Mouse (Mus musculus): ENCODE data around the gene Cdh22. TPM values are rescaled to one million over a fixed set of nuclear protein-coding genes. Genes with fewer than 3 reads are reported as not detected.

The Cdh22 gene
- polyA plus RNA-seq, 1 experiment: 0.80 TPM

- 6% methylated on average over 6 of the region's 6 CpGs for WGBS
- H3K4me1 ChIP-seq (ENCODE audit: control insufficient read depth, insufficient read depth, low read length): no peaks in the 10 kb centered on the region; the same call in 1 of the 2 replicates
Measured at GRCm38 (mm10) chr2:165100749-165101148, 133.9 kb downstream of the Cdh22 start.

GRCm38 (mm10) chr2:165098861-165099260 is 135.8 kb downstream of the Cdh22 start:
- no peak overlapping the region for H3K27ac ChIP-seq (ENCODE audit: control insufficient read depth, insufficient read depth, low read depth, low read length, poor library complexity)
- WGBS: 68% methylated on average over 3 of the region's 3 CpGs
- H3K4me3 ChIP-seq (replicated peaks; ENCODE audit: control insufficient read depth, low read depth, low read length): no peak overlapping the region
- no peak for TF ChIP-seq POLR2A (IDR thresholded peaks at IDR 0.05; ENCODE audit: borderline replicate concordance, control insufficient read depth, low read depth, low read length)
- no peak for TF ChIP-seq CTCF (IDR thresholded peaks at IDR 0.05; ENCODE audit: control insufficient read depth, insufficient read depth, low read length)
- no peaks in the 10 kb centered on the region; the same call in 1 of the 2 replicates for H3K4me1 ChIP-seq (ENCODE audit: control insufficient read depth, insufficient read depth, low read length)

More at GRCm38 (mm10) chr2:165100749-165101148, 133.9 kb downstream of the Cdh22 start:
- Histone ChIP-seq H3K27ac (ENCODE audit: control insufficient read depth, insufficient read depth, low read depth, low read length, poor library complexity) (no peak overlapping the region), H3K4me3 (replicated peaks; ENCODE audit: control insufficient read depth, low read depth, low read length) (no peak overlapping the region)
- no peak for TF ChIP-seq POLR2A (IDR thresholded peaks at IDR 0.05; ENCODE audit: borderline replicate concordance, control insufficient read depth, low read depth, low read length)
- TF ChIP-seq CTCF (IDR thresholded peaks at IDR 0.05; ENCODE audit: control insufficient read depth, insufficient read depth, low read length): no peak

- TF ChIP-seq POLR2A (IDR thresholded peaks at IDR 0.05; ENCODE audit: borderline replicate concordance, control insufficient read depth, low read depth, low read length) (no peak), CTCF (IDR thresholded peaks at IDR 0.05; ENCODE audit: control insufficient read depth, insufficient read depth, low read length) (no peak)
- Histone ChIP-seq H3K27ac (ENCODE audit: control insufficient read depth, insufficient read depth, low read depth, low read length, poor library complexity) (no peak overlapping the region), H3K4me1 (ENCODE audit: control insufficient read depth, insufficient read depth, low read length) (no peaks in the 10 kb centered on the region), H3K4me3 (replicated peaks; ENCODE audit: control insufficient read depth, low read depth, low read length) (no peak overlapping the region)
- WGBS: 26% methylated on average over 10 of the region's 10 CpGs
Measured at GRCm38 (mm10) chr2:165096367-165096766, 138.3 kb downstream of the Cdh22 start.

- H3K27ac ChIP-seq (ENCODE audit: control insufficient read depth, insufficient read depth, low read depth, low read length, poor library complexity): no peak overlapping the region
- 77% methylated on average over 7 of the region's 7 CpGs for WGBS
- TF ChIP-seq POLR2A (IDR thresholded peaks at IDR 0.05; ENCODE audit: borderline replicate concordance, control insufficient read depth, low read depth, low read length): no peak
- TF ChIP-seq CTCF (IDR thresholded peaks at IDR 0.05; ENCODE audit: control insufficient read depth, insufficient read depth, low read length): no peak
- H3K4me3 ChIP-seq (replicated peaks; ENCODE audit: control insufficient read depth, low read depth, low read length): no peak overlapping the region
- no peaks in the 10 kb centered on the region for H3K4me1 ChIP-seq (ENCODE audit: control insufficient read depth, insufficient read depth, low read length)
Measured at GRCm38 (mm10) chr2:165092393-165092792, 142.3 kb downstream of the Cdh22 start.

GRCm38 (mm10) chr2:165091433-165091965 is 143.2 kb downstream of the Cdh22 start:
- WGBS: 73% methylated on average over 8 of the region's 8 CpGs
- no peak for TF ChIP-seq CTCF (IDR thresholded peaks at IDR 0.05; ENCODE audit: control insufficient read depth, insufficient read depth, low read length)
- TF ChIP-seq POLR2A (IDR thresholded peaks at IDR 0.05; ENCODE audit: borderline replicate concordance, control insufficient read depth, low read depth, low read length): no peak
- Histone ChIP-seq H3K4me3 (replicated peaks; ENCODE audit: control insufficient read depth, low read depth, low read length) (no peak overlapping the region), H3K27ac (ENCODE audit: control insufficient read depth, insufficient read depth, low read depth, low read length, poor library complexity) (no peak overlapping the region), H3K4me1 (ENCODE audit: control insufficient read depth, insufficient read depth, low read length) (no peaks in the 10 kb centered on the region)

- Histone ChIP-seq H3K4me3 (replicated peaks; ENCODE audit: control insufficient read depth, low read depth, low read length) (no peak within 1 kb of the TSS), H3K4me1 (ENCODE audit: control insufficient read depth, insufficient read depth, low read length) (no peaks in the 10 kb centered on the region), H3K27ac (ENCODE audit: control insufficient read depth, insufficient read depth, low read depth, low read length, poor library complexity) (no peak within 1 kb of the TSS)
- 63% methylated on average over 2 of the region's 2 CpGs for WGBS
- TF ChIP-seq CTCF (IDR thresholded peaks at IDR 0.05; ENCODE audit: control insufficient read depth, insufficient read depth, low read length) (no peak), POLR2A (IDR thresholded peaks at IDR 0.05; ENCODE audit: borderline replicate concordance, control insufficient read depth, low read depth, low read length) (no peak)
Measured at GRCm38 (mm10) chr2:165090650-165091049, 144.0 kb downstream of the Cdh22 start, which contains the start of gene 1700025C18Rik. TSS of gene 1700025C18Rik (minus strand) at chr2:165090750.

- 51% methylated on average over 14 of the region's 14 CpGs for WGBS
- TF ChIP-seq CTCF (IDR thresholded peaks at IDR 0.05; ENCODE audit: control insufficient read depth, insufficient read depth, low read length): no peak
- no peak for TF ChIP-seq POLR2A (IDR thresholded peaks at IDR 0.05; ENCODE audit: borderline replicate concordance, control insufficient read depth, low read depth, low read length)
- H3K27ac ChIP-seq (ENCODE audit: control insufficient read depth, insufficient read depth, low read depth, low read length, poor library complexity): no peak overlapping the region
- H3K4me3 ChIP-seq (replicated peaks; ENCODE audit: control insufficient read depth, low read depth, low read length): no peak overlapping the region
- H3K4me1 ChIP-seq (ENCODE audit: control insufficient read depth, insufficient read depth, low read length): no peaks in the 10 kb centered on the region
Measured at GRCm38 (mm10) chr2:165089470-165089869, 145.2 kb downstream of the Cdh22 start.

GRCm38 (mm10) chr2:165086634-165087033 is 148.0 kb downstream of the Cdh22 start:
- Histone ChIP-seq H3K4me1 (ENCODE audit: control insufficient read depth, insufficient read depth, low read length) (no peaks in the 10 kb centered on the region), H3K4me3 (replicated peaks; ENCODE audit: control insufficient read depth, low read depth, low read length) (no peak overlapping the region), H3K27ac (ENCODE audit: control insufficient read depth, insufficient read depth, low read depth, low read length, poor library complexity) (no peak overlapping the region)
- 78% methylated on average over 4 of the region's 4 CpGs for WGBS
- TF ChIP-seq CTCF (IDR thresholded peaks at IDR 0.05; ENCODE audit: control insufficient read depth, insufficient read depth, low read length) (no peak), POLR2A (IDR thresholded peaks at IDR 0.05; ENCODE audit: borderline replicate concordance, control insufficient read depth, low read depth, low read length) (no peak)

- TF ChIP-seq CTCF (IDR thresholded peaks at IDR 0.05; ENCODE audit: control insufficient read depth, insufficient read depth, low read length): no peak
- no peak for TF ChIP-seq POLR2A (IDR thresholded peaks at IDR 0.05; ENCODE audit: borderline replicate concordance, control insufficient read depth, low read depth, low read length)
- H3K4me3 ChIP-seq (replicated peaks; ENCODE audit: control insufficient read depth, low read depth, low read length): no peak overlapping the region
- no peaks in the 10 kb centered on the region for H3K4me1 ChIP-seq (ENCODE audit: control insufficient read depth, insufficient read depth, low read length)
- no peak overlapping the region for H3K27ac ChIP-seq (ENCODE audit: control insufficient read depth, insufficient read depth, low read depth, low read length, poor library complexity)
- 33% methylated on average over 7 of the region's 7 CpGs for WGBS
Measured at GRCm38 (mm10) chr2:165081257-165081656, 153.4 kb downstream of the Cdh22 start.

Measured in bone marrow, adult 2 months (tissue).